Mouse (Mus musculus): ENCODE data around the gene Cyp2c65.

GRCm38 (mm10) chr19:39060719-39061118, at the start of gene Cyp2c65:
- TF ChIP-seq FLI1 (IDR thresholded peaks at IDR 0.05; ENCODE audit: low read length) (no peak), GATA1 (IDR thresholded peaks at IDR 0.05; ENCODE audit: borderline replicate concordance, low read length) (no peak)

Measured in megakaryocyte, embryonic 14.5 days (primary cell).